Mouse (Mus musculus) CH12.LX (cell line): Measurements from ENCODE around the gene Exoc2. TPM values are rescaled to one million over a fixed set of nuclear protein-coding genes. Genes with fewer than 3 reads are reported as not detected.

Source experiments
- DNase-seq: peaks from one replicate; pipeline ENCODE4 v3.0.0-alpha.2; 2013; ENCODE audit errors: extremely low read depth
- H3K27ac ChIP-seq: 2 replicates; pipeline ENCODE4 v1.5.1; 2012; ENCODE audit warnings: low read depth, mild to moderate bottlenecking, control low read depth, moderate library complexity; ENCODE audit not compliant: insufficient read depth
- H3K27me3 ChIP-seq: replicated peaks from 2 replicates; pipeline ENCODE3; 2012; ENCODE audit warnings: inconsistent platforms
- H3K36me3 ChIP-seq, 2 experiments: replicated peaks in 1 of 2; 2 replicates each; pipeline versions ENCODE3 to v1.6.1; 2012; ENCODE audit warnings: inconsistent platforms in 1 of 2, low read length in 1 of 2, mild to moderate bottlenecking in 1 of 2, mixed read lengths in 1 of 2, moderate library complexity in 1 of 2; ENCODE audit not compliant: control insufficient read depth in 1 of 2, insufficient read depth in 1 of 2
- H3K4me1 ChIP-seq, 2 experiments: 2 replicates each; pipeline ENCODE4 v1.6.1; 2012; ENCODE audit warnings: inconsistent platforms in 1 of 2, moderate library complexity in 1 of 2; ENCODE audit not compliant: insufficient read depth in 2 of 2, control insufficient read depth in 1 of 2
- H3K4me2 ChIP-seq: 2 replicates; pipeline ENCODE4 v1.6.1; 2012; ENCODE audit warnings: low read depth, mild to moderate bottlenecking, control low read depth; ENCODE audit not compliant: poor library complexity, insufficient read depth, severe bottlenecking
- H3K4me3 ChIP-seq, 3 experiments: fragments of 150-350 bp in 1 of 3; sonication (generic) in 1 of 3; replicated peaks in 1 of 3; 2 replicates each; pipeline versions ENCODE3 to v1.5.1; 2011 to 2012; ENCODE audit warnings: low read depth in 2 of 3, low read length in 2 of 3, mild to moderate bottlenecking in 2 of 3, moderate library complexity in 2 of 3, control low read depth in 1 of 3, improper control_type of control experiment in 1 of 3, inconsistent platforms in 1 of 3, mixed read lengths in 1 of 3; ENCODE audit not compliant: poor library complexity in 1 of 3
- H3K79me2 ChIP-seq: replicated peaks from 2 replicates; pipeline ENCODE4 v1.6.1; 2012; ENCODE audit warnings: mild to moderate bottlenecking, moderate library complexity; ENCODE audit not compliant: control insufficient read depth, poor library complexity, insufficient read depth, severe bottlenecking; ENCODE audit errors: extremely low read depth
- H3K9ac ChIP-seq: 2 replicates; pipeline ENCODE4 v1.6.1; 2012; ENCODE audit warnings: low read depth, mild to moderate bottlenecking, control low read depth, moderate library complexity; ENCODE audit not compliant: insufficient read depth
- H3K9me3 ChIP-seq: replicated peaks from 2 replicates; pipeline ENCODE3; 2012; ENCODE audit warnings: low read length, inconsistent platforms, mixed read lengths
- CHD1 ChIP-seq: IDR thresholded peaks from 2 replicates; pipeline ENCODE4 v1.6.1; 2012; ENCODE audit warnings: low read depth, low read length, improper control_type of control experiment, inconsistent platforms
- CTCF ChIP-seq, 2 experiments: IDR thresholded peaks in 1 of 2; conservative IDR thresholded peaks in 1 of 2; 2 replicates each; pipeline ENCODE4 v1.5.1; 2011 to 2012; ENCODE audit warnings: low read depth in 2 of 2, low read length in 2 of 2, improper control_type of control experiment in 1 of 2, inconsistent platforms in 1 of 2, mild to moderate bottlenecking in 1 of 2, moderate library complexity in 1 of 2
- E2F4 ChIP-seq: IDR thresholded peaks from 2 replicates; pipeline ENCODE4 v1.6.1; 2011; ENCODE audit warnings: low read depth, low read length, improper control_type of control experiment; ENCODE audit not compliant: insufficient replicate concordance
- ELF1 ChIP-seq: IDR thresholded peaks from 2 replicates; pipeline ENCODE4 v1.6.1; 2014; ENCODE audit warnings: low read depth, mild to moderate bottlenecking, inconsistent platforms, low read length, improper control_type of control experiment
- EP300 ChIP-seq: IDR thresholded peaks from 2 replicates; pipeline ENCODE4 v1.6.1; 2011; ENCODE audit warnings: low read length, improper control_type of control experiment
- ETS1 ChIP-seq: conservative IDR thresholded peaks from 2 replicates; pipeline ENCODE4 v1.6.1; 2012; ENCODE audit warnings: low read depth, mild to moderate bottlenecking, inconsistent platforms, low read length, improper control_type of control experiment, moderate library complexity
- HCFC1 ChIP-seq: IDR thresholded peaks from 2 replicates; pipeline ENCODE4 v1.6.1; 2012; ENCODE audit warnings: low read depth, mild to moderate bottlenecking, inconsistent platforms, low read length, improper control_type of control experiment
- IRF4 ChIP-seq: IDR thresholded peaks from 2 replicates; pipeline ENCODE4 v1.6.1; 2014; ENCODE audit warnings: low read depth, mild to moderate bottlenecking, inconsistent platforms, low read length, improper control_type of control experiment
- JUN ChIP-seq: IDR thresholded peaks from 2 replicates; pipeline ENCODE4 v1.6.1; 2011; ENCODE audit warnings: low read depth, mild to moderate bottlenecking, low read length, improper control_type of control experiment, moderate library complexity; ENCODE audit not compliant: insufficient read depth
- JUND ChIP-seq: conservative IDR thresholded peaks from 2 replicates; pipeline ENCODE4 v1.6.1; 2011; ENCODE audit warnings: low read depth, low read length, improper control_type of control experiment
- MAFK ChIP-seq: IDR thresholded peaks from 2 replicates; pipeline ENCODE4 v1.6.1; 2011; ENCODE audit warnings: low read length, improper control_type of control experiment; ENCODE audit not compliant: insufficient replicate concordance
- MEF2A ChIP-seq: IDR thresholded peaks from 2 replicates; pipeline ENCODE4 v1.6.1; 2014; ENCODE audit warnings: low read depth, mild to moderate bottlenecking, inconsistent platforms, low read length, improper control_type of control experiment, borderline replicate concordance
- NELFE ChIP-seq: IDR thresholded peaks from 2 replicates; pipeline ENCODE4 v1.6.1; 2011; ENCODE audit warnings: low read depth, low read length, improper control_type of control experiment
- PAX5 ChIP-seq: IDR thresholded peaks from 2 replicates; pipeline ENCODE4 v1.6.1; 2012; ENCODE audit warnings: low read length, inconsistent platforms, mixed read lengths
- POLR2AphosphoS2 ChIP-seq: IDR thresholded peaks from 2 replicates; pipeline ENCODE4 v1.6.1; 2011; ENCODE audit warnings: low read depth, low read length, improper control_type of control experiment
- RCOR1 ChIP-seq: conservative IDR thresholded peaks from 2 replicates; pipeline ENCODE4 v1.6.1; 2012; ENCODE audit warnings: low read depth, mild to moderate bottlenecking, inconsistent platforms, low read length, improper control_type of control experiment
- TCF12 ChIP-seq: IDR thresholded peaks from 2 replicates; pipeline ENCODE4 v1.6.1; 2014; ENCODE audit warnings: low read depth, mild to moderate bottlenecking, inconsistent platforms, low read length, improper control_type of control experiment
- USF2 ChIP-seq: conservative IDR thresholded peaks from 2 replicates; pipeline ENCODE4 v1.6.1; 2011; ENCODE audit warnings: low read depth, low read length, improper control_type of control experiment
- ZKSCAN1 ChIP-seq: IDR thresholded peaks from 2 replicates; pipeline ENCODE4 v1.6.1; 2012; ENCODE audit warnings: low read depth, inconsistent platforms, low read length, improper control_type of control experiment, borderline replicate concordance
- ZMIZ1 ChIP-seq: IDR thresholded peaks from 2 replicates; pipeline ENCODE4 v1.6.1; 2012; ENCODE audit warnings: low read depth, mild to moderate bottlenecking, inconsistent platforms, low read length, improper control_type of control experiment
- dilution Hi-C: fragments of 300-500 bp; cut with MboI; formaldehyde crosslinking; loops from 2 replicates; pipeline ENCODE4 v1.14.3; 2020; ENCODE audit warnings: low sequenced_read_pairs; ENCODE audit not compliant: extremely low pct_unique_long_range_greater_than_20kb, extremely low pct_ligation_motif_present
- in situ Hi-C: fragments of 300-500 bp; cut with MboI; formaldehyde crosslinking; loops from 3 replicates; pipeline ENCODE4 v1.14.3; 2019; ENCODE audit warnings: low sequenced_read_pairs, low pct_ligation_motif_present, low pct_unique_long_range_greater_than_20kb, mixed read lengths
- polyA plus RNA-seq: library from polyadenylated mRNA; unstranded; fragments of >175 nt; gene quantifications from 2 replicates; pipeline ENCODE4 v1.2.1, GENCODE M21; 2012; ENCODE audit warnings: low read depth; ENCODE audit not compliant: insufficient read length
- total RNA-seq, 2 experiments: library from RNA; depleted of rRNA; stranded (reverse); fragments of 300-350 nt in 1 of 2; fragments of >200 nt in 1 of 2; gene quantifications; 2 replicates each; pipeline ENCODE4 v1.2.3; 2012 to 2014

Exoc2 gene
- total and polyA plus RNA-seq, 3 experiments = 21.1 to 33.0 (median 29.7) TPM

GRCm38 (mm10) chr13:30960714-30961113 is 13.2 kb downstream of the Exoc2 start:
- DNase-seq = no peak
- Histone ChIP-seq H3K9me3 (no peaks in the 10 kb centered on the region), H3K9ac (no peak overlapping the region), H3K27me3 (no peaks in the 10 kb centered on the region), H3K4me3 (no peak overlapping the region), H3K79me2 (peaks cover 23% of the 10 kb centered on the region), H3K4me2 (no peak overlapping the region)
- in situ Hi-C loops = loop anchor here (10.0 kb wide), 1 partner anchor 406 kb away; no protein-coding TSS in a partner anchor
- TF ChIP-seq E2F4 (no peak), ELF1 (no peak), CHD1 (no peak), USF2 (no peak), ZKSCAN1 (no peak), JUND (no peak), RCOR1 (no peak), TCF12 (no peak), MEF2A (no peak), IRF4 (no peak), NELFE (no peak), HCFC1 (no peak), CTCF (conservative IDR thresholded peaks at IDR 0.05 in 1 of 2, IDR thresholded peaks at IDR 0.05 in 1 of 2; ENCODE audit: low read depth in 2 of 2, low read length in 2 of 2) (no peak), ETS1 (no peak), EP300 (no peak), POLR2AphosphoS2 (no peak), JUN (no peak), ZMIZ1 (no peak), MAFK (no peak)
- TF ChIP-seq, all 38 proteins: peak for 0
- peaks cover 3 to 50% of the 10 kb centered on the region in 2 experiments for H3K36me3 ChIP-seq
- H3K27ac ChIP-seq = no peak overlapping the region
- H3K4me1 ChIP-seq = peaks cover 11 to 31% of the 10 kb centered on the region in 2 experiments
- dilution Hi-C loops = no loop called here

GRCm38 (mm10) chr13:30953580-30953979 is 20.3 kb downstream of the Exoc2 start:
- no peaks in the 10 kb centered on the region for H3K27me3 ChIP-seq
- H3K4me1 ChIP-seq = peaks cover 7 to 34% of the 10 kb centered on the region in 2 experiments
- no peak overlapping the region for H3K27ac ChIP-seq
- in situ Hi-C loops = no loop called here
- TF ChIP-seq IRF4 = peak; percentile 22; the same call in 1 of the 2 replicates
- TF ChIP-seq PAX5 = no peak
- no peak for TF ChIP-seq MEF2A
- TF ChIP-seq, all 38 proteins: peak for 1
- DNase-seq = no peak
- peaks cover 6% of the 10 kb centered on the region for H3K9me3 ChIP-seq
- dilution Hi-C loops = no loop called here
- peaks cover 22% of the 10 kb centered on the region for H3K79me2 ChIP-seq
- no peak overlapping the region for H3K4me3 ChIP-seq
- H3K36me3 ChIP-seq = peaks cover 0 to 43% of the 10 kb centered on the region in 2 experiments
- no peak overlapping the region for H3K9ac ChIP-seq
- peak overlapping the region; percentile 67 for H3K4me2 ChIP-seq
